Mouse (Mus musculus) ES-Bruce4 (cell line): ENCODE data around the gene Frmd4a.

Experiments used
- CTCF ChIP-seq: IDR thresholded peaks from one replicate; pipeline ENCODE4 v1.8.1; 2011; ENCODE audit warnings: low read depth, low read length
- EP300 ChIP-seq: IDR thresholded peaks from 2 replicates; pipeline ENCODE4 v1.6.1; 2011; ENCODE audit warnings: low read depth, low read length; ENCODE audit not compliant: insufficient read depth

GRCm38 (mm10) chr2:4314545-4314944 is 297.0 kb downstream of the Frmd4a start:
- TF ChIP-seq CTCF, result no peak
- TF ChIP-seq EP300, result no peak
